In genomic region chr17:86791925-86792324, GRCm38 (mm10) we compare ENCODE assay signal across 20 mouse cellular contexts. TPM values are rescaled to one million over a fixed set of nuclear protein-coding genes. Genes with fewer than 3 reads are reported as not detected.
DNase-seq lines count a peak whose midpoint lies in the region; TF ChIP-seq lines count a peak whose summit lies in the region.
"Had no signal": no experiment of that assay in that cellular context is flagged by ENCODE, and none has a peak within 500 bp of the region (broad histone marks: within the 10 kb centered on the region; RNA-seq: fewer than 3 reads in every experiment).

No protein-coding gene starts in this region.

- TF ChIP-seq POLR2A in heart, adult 2 months (IDR thresholded peaks at IDR 0.05; ENCODE audit: insufficient read depth, low read depth, low read length): no peak

- intact Hi-C loops in gastrocnemius, adult 2 months (cut with DNase I): no loop called here
- intact Hi-C loops in gastrocnemius, postnatal 14 days (cut with DNase I; ENCODE audit: low total_unique reads): no loop called here
- intact Hi-C loops in heart, adult 2 months (cut with DNase I): no loop called here

- no peak for TF ChIP-seq CTCF in gastrocnemius, adult 2 months (IDR thresholded peaks at IDR 0.05)
- TF ChIP-seq CTCF in heart, adult 2 months (IDR thresholded peaks at IDR 0.05): no peak

- peak overlapping the region; percentile 74 for H3K27ac ChIP-seq in gastrocnemius, adult 2 months
- H3K27ac ChIP-seq in heart, adult 2 months: peak overlapping the region; percentile 21

- H3K27me3 ChIP-seq in heart, adult 2 months (ENCODE audit: control insufficient read depth, insufficient read depth, low read length): no peaks in the 10 kb centered on the region
- H3K27me3 ChIP-seq: CH12.LX, Patski had no signal

- DNase-seq in gastrocnemius, adult 2 months: peak; percentile 21
- no peak for DNase-seq in gastrocnemius, postnatal 14 days
- peak; percentile 91 for DNase-seq in heart, adult 11 months
- DNase-seq in heart, postnatal 4 days: no peak
- no peak for DNase-seq in heart, adult 2 months
- DNase-seq in heart, adult 8-10 months (ENCODE audit: low spot score): no peak
- DNase-seq: adrenal gland, adult 2 months; adrenal gland, adult 8-10 months; adrenal gland, postnatal 10 days; adrenal gland, postnatal 14 days; adrenal gland, postnatal 25 days; adrenal gland, postnatal 36 days; B cell, adult 2 months; cerebellum, adult 11 months; cerebellum, adult 11-12 months; cerebellum, adult 18-20 months had no signal

- peaks cover 8% of the 10 kb centered on the region for H3K79me2 ChIP-seq in heart, adult 2 months (replicated peaks; ENCODE audit: control insufficient read depth, insufficient read depth, low read length)

- H3K4me3 ChIP-seq in gastrocnemius, adult 2 months: no peak overlapping the region
- H3K4me3 ChIP-seq in heart, adult 2 months: no peak overlapping the region

- peaks cover 24% of the 10 kb centered on the region for H3K36me3 ChIP-seq in heart, adult 2 months (ENCODE audit: control insufficient read depth, insufficient read depth, low read length)
- H3K36me3 ChIP-seq: G1E had no signal

- H3K9ac ChIP-seq in heart, adult 2 months (ENCODE audit: low read depth, low read length): no peak overlapping the region

- no peak for TF ChIP-seq EP300 in heart, adult 2 months (IDR thresholded peaks at IDR 0.05; ENCODE audit: insufficient read depth, low read depth, low read length)

- peaks cover 33% of the 10 kb centered on the region for H3K4me1 ChIP-seq in heart, adult 2 months (ENCODE audit: control insufficient read depth, insufficient read depth, low read length)

- 53% methylated on average over 8 of the region's 8 CpGs for WGBS in heart, adult 2 months

RNA-seq across cellular contexts. Expression of gene Epas1, which starts 38.4 kb away (rescaled TPM):
- 100 to 1,000 TPM in 1 of 2 experiments, 10 to 100 TPM in 1; 96.6 to 127 TPM for total RNA-seq in gastrocnemius, adult 2 months (2021)
- 100 to 1,000 TPM in 1 of 2 experiments, 10 to 100 TPM in 1; 91.8 to 114 TPM for total RNA-seq in gastrocnemius, postnatal 14 days (2021)
- 100 to 1,000 TPM; 112 to 123 TPM for total RNA-seq in heart, postnatal 4 days (2021)
- 100 to 1,000 TPM; 244 to 277 TPM for total RNA-seq in heart, adult 2 months (2021)
- polyA plus RNA-seq in heart, adult 2 months (2012; rRNA removed): 115 and 119 TPM in 2 replicates
- total RNA-seq in heart, adult 8-10 months (2022): 100 to 1,000 TPM; 241 to 287 (median 262) TPM
- total RNA-seq: MEL had no signal
- polyA plus RNA-seq: G1E had no signal

Comparison
In these comparisons a context has a peak if more than half of its experiments do, and no peak if none do; other contexts are left out.
1. DNase-seq: peak in gastrocnemius, adult 2 months (single experiment) and heart, adult 11 months (single experiment); none in gastrocnemius, postnatal 14 days (single experiment), heart, postnatal 4 days (single experiment), heart, adult 2 months (0 of 2) and heart, adult 8-10 months (single experiment).